Mouse (Mus musculus) neural tube, embryonic 10.5 days (tissue): ENCODE measurements around the gene Mpo.

Experiments
- DNase-seq: peaks from one replicate; pipeline ENCODE4 v3.0.0-alpha.2; 2017; ENCODE audit warnings: low spot score; ENCODE audit errors: extremely low spot score

Gene Mpo

DNA sequence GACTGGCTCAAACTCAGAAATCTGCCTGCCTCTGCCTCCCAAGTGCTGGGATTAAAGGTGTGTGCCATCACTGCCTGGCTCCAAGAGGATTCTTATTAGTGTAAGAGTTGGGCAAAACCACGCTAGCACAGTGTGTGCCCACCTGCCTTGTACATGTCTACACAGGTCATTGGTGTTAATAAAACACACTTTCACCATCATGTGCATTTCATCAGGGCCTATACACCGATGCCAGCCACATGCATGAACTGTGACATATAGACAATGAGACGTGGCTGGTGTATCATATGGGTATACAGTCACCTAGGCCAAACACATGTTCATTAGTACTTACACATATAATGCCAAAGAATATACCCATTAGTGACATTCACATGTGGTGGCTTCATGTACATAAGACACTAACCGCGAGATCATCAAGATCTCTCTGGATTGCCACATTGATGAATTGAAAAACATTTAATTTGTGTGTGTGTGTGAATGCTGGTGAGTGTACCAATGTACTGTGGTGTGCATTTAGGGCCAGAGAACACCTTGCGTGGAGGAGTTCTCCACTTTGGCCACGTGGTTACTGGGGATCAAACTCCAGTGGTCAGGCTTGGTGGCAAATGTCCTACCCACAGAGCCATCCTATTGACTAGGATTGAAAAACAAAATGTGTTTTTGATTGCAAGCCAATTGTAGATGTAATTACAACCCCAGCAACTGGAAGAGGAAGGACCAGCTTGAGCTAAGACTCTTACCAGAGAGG is 35.0 kb upstream of the Mpo start:
- DNase-seq: no peak

DNA sequence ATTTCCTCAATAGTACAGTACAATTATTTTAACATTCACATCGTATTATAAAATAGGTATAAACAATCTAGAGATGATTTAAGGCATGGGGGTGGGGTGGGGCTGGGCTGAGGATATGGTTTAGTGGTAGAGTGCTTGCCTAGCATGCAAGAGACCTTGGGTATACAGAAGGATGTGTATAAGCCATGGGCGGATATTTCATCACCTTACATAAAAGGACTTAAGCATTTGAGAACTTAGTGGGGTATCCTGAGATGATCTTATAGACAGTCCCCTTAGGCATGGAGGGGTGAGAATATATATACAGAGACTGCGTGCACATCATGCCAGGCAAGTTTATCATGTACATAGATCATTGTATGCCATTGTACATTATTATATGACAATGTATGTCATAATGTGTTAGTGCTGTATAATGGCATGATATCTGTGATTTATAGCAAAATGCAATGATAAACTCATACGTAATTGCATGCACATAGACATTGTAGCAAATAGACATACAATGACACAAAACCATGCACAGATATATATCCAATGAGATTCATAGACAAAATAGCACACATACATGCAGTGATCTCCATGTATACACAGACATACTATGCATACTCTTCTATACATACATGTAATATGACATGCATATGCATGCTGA is 34.3 kb upstream of the Mpo start:
- DNase-seq: no peak

DNA sequence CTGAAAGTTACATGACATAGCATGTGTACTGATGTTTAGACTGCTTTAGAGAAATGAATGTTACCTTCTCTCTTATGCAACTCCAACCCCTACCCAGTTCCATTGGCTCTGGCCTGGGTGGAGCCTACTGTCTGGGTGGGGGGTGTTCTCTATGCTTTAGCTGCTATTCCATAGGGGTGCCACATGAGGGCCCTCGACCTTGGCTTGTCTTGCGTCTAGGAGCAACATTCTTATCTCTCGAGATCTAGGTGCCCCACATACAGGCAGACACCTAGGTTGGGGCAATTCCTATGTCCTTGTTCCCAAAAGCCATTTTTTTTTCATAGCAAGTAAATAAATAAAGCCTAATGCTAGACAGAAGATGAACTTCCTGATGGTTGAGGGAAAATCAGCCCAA is 33.8 kb upstream of the Mpo start:
- no peak for DNase-seq

DNA sequence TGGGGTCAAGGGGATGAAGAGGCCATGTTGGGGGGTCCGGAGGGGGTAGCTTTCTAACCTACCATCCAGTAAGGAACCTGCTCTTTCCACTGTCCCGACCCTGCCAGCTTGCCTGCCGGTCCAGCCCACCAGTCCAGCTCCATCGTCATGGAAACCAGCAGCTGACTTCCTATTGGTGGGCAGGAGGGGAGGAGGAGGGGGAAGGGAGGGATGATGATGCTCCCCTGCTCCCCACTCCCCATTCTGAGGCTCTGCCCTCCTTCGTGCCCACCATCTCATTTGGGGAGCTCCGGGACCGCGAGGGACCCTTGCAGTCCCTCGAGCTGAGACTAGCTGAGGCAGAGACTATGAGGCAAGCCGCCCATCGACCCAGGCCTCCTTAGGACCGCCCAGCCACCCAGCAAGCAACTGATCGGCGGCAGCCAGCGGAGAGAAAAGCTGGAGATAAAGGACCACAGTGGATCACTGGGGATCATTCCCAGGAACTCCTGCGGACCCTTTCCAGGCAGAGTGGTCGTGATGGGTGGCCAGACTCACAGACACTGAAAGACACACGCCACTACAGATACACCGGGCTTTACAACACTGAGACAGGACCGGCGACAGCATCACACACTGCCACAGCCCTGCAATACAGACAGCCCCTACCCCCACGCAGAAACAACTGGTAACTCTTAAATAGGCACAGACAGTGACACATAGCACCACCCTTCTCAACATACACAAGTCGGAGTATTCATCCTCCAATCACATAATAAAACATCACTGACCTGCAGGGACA is 32.9 kb upstream of the Mpo start, which contains the start of gene Tspoap1:
Gene Tspoap1, plus strand, starts transcription at position 241 of the 781 bp plus-strand sequence.
- DNase-seq: peak; percentile 53

DNA sequence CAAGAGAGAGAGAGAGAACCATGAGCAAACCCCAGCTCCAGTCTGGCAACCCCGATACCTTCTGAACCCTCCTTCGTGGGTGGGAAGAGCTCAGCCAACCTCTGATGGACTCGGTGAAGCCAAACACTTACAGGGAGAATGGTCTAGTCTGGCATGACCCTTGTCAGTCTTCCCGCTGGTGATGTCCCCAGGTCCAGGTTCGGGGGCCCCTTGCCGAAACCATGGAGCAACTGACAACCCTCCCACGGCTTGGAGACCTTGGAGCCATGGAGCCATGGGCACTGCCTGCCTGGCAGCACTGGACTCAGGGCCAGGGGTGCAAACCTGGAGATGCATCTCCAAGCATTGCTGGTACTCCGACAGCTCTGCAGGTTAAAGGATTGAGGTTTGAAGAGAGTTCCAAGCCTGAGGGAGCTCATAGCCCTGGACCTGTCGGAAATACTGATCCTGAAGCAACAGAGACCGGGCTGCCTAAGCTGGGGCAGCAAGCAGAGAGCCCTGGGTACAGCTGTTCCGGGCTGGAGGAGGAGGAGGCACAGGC is 32.1 kb upstream of the Mpo start:
- no peak for DNase-seq

DNA sequence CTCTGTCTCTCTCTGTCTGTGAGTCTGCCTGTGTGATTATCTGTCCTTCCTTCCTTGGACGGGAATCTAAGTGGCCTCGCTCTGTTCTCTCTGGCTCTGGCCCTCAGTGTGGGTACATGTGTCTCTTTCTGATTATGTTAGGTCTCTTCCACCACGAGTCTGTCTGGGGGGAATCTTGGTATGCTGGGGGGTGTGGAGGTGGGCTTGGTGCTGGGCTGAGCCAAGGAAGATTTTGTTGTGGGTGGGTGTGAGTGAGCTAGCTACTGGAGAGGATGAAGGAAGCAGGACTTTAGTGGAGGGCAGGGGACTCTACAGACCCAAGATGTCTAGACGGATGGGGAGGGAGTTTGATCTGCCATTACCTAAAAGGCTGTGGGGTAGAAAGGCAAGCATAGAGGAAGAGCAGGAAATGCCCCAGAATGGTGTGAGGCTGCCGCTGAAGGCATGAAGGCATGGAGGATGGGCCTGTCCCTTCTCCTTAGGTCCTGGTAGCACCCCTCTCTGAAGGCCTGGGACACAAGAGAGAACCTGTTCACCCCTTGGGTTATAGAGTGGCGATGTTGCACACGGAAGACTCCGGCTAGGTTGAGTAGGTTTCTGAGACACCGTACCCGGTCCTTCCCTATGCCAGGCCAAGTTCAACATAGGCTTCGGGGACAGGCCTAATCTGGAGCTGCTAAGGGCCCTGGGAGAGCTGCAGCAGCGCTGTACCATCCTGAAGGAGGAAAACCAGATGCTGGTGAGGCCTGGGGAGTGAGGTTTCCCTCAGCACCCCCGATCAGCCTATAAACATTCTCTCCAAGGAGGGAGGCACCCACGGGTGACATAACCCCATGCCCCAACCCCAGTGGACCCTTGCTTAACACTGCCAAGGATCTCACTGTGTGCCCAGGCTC is 31.3 kb upstream of the Mpo start:
- DNase-seq: no peak

DNA sequence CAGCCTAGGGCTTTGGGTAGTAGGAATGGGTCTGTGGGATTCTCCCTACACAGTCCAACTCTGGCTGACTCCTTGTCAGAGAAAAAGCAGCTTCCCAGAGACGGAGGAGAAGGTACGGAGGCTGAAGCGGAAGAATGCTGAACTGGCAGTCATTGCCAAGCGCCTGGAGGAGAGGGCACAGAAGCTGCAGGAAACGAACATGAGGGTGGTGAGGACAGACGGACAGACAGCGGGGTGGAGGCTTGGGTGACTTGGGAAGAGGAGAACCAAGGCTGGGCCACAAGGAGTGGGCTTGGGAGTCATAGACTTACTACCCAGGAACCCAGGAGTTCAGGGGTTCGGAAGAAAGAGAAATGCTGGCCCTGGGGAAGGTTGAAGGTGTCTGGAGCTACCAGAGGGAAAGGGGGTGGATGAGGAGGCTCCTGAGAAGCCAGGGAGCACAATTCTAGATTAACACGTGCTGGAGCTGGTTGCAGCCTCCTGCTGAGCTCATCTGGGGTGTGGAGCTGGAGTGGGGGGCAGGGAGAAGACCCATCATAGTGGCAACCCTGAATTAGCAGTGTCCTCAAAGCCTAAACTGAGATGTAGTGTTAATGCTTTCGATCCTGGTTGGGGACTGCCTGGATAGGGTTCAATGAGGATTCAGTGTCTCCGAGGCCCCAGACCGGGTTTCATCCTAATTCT is 30.5 kb upstream of the Mpo start:
- DNase-seq: no peak

DNA sequence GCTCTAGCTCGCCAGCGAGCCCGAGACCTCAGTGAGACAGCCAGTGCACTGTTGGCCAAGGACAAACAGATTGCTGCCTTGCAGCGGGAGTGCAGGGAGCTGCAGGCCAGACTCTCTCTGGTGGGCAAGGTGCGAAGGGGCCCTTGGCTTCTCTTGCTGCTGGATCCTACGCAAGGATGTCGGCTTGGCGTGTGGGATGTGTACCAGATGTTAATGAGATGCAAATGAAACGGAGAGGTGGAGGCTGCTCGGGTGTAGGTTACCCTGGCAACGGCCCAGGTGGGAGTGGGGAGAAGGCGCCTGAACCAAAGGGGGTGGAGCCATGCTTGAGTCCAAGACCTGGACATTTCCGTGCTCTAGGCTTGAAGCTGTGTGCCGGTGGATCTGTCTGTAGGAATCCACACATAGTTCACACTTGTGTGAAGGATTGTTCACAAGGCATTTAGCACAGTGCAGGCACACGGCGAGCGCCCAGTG is 29.8 kb upstream of the Mpo start:
- peak; percentile 56 for DNase-seq

DNA sequence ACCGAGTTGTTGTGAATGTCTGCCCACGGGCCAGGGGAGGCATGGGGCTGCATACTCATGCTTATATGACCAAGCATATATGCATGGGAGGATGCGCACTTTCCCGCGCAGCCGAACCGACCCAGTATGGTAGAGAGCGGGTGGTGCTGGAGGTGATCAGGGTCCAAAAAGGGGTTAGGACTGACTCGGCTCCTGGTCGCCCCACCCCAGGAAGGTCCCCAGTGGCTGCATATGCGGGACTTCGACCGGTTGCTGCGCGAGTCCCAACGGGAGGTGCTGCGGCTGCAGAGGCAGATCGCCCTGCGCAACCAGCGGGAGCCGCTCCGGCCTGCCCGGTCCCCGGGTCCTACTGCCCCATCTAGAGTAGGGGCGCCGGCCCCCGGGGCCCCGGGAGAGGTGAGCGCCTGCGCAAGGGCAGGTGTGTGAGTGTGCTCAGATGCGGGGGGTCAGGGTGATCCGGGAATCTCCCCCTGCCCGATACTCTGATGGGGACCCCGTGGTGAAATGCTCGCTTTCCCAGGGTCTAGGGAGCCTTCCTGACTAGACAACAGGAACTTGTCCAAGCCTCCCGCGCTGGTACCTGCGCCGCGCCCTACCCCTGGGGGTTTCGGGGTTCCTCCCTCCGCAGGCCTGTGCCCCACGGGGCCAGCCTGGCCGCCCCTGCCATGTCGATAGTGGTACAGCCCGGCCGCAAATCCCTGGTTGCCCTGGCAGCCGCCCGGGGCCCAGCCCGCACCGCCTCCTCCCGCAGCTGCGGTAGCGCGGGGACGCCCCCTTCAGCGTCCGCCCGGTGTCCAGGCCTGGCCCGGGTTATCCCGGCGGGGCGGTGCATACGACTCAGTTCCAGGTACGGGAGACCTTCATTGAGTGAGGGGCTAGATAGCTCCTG is 29.1 kb upstream of the Mpo start:
- peak; percentile 52 for DNase-seq

DNA sequence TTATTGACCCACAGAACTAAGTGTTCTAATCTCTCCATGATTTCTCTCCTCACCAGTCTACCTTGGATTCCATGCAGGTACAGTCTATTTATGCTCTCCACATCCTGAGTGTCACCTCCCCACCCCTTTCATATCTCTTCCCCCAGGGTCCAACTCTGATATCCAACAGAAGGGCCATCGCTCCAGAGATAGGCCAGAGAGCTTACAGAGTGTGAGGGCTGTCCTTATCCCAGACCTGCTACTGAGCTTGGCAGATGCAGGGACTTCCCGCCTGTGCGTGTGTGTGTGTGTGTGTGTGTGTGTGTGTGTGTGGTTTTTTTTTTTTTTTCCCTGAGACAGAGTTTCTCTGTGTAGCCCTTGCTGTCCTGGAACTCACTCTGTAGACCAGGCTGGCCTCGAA is 24.6 kb upstream of the Mpo start:
- DNase-seq: no peak

DNA sequence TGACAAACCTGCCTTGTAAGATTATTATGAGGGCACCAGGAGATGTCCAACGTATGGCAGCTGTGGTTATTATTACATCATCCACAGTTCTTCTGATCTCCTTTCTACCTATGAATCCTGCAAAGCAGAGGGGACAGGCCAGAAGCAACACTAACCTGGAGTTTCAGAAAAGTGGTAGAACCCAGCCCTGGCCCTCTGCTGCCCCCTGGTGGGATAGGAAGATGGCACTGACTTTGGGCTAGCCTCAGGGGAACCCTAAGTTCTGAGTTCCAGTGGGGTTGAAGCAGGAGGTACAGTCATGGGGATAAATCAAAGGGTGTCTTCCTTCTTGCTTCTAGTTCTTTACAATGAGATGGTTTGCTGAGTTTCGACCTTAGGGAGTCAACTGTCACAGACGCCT is 22.4 kb upstream of the Mpo start:
- peak; percentile 65 for DNase-seq

DNA sequence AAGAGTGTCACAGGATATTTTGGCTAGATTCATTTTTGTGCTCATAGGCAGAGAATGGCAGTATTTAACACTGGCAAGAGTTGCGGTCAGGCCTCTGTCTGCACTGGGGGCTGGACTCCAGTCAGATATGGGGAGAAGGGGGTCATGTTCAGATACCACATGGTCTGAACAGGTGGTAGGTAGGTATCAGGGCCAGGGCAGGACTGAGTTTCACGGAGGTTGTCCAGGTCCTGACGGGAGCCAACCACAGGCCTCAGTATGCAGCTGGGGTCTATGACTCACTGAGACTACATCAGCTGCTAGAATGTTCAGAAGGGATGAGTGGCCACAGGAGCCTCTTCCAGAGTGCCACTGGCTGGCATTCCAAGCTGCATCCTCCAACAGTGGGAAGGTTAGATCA is 21.0 kb upstream of the Mpo start:
- no peak for DNase-seq

DNA sequence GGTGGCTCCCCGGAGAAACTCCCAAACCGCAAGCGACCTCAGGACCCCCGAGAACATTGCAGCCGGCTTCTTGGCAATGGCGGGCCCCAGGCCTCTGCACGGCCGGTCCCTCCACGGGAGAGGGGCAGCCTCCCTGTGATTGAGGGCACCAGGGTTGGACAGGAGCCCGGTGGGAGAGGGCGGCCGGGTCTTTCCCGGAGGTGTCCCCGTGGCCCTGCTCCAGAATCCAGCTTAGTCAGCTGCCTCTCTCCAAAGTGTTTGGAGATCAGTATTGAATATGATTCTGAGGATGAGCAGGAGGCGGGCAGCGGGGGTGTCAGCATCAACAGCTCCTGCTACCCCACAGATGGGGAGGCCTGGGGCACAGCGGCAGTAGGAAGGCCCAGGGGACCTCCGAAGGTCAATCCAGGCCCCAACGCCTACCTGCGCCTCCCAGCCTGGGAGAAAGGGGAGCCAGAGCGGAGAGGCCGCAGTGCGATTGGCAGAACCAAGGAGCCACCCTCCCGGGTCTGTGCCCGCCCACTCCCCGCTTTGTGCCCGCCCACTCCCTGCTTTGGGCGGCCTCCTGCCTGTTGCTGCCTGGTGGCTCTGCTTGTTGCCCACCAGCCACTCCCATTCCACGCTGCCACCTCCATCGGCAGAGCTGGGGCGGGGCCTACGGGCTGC is 15.1 kb upstream of the Mpo start:
- DNase-seq: peak; percentile 72

DNA sequence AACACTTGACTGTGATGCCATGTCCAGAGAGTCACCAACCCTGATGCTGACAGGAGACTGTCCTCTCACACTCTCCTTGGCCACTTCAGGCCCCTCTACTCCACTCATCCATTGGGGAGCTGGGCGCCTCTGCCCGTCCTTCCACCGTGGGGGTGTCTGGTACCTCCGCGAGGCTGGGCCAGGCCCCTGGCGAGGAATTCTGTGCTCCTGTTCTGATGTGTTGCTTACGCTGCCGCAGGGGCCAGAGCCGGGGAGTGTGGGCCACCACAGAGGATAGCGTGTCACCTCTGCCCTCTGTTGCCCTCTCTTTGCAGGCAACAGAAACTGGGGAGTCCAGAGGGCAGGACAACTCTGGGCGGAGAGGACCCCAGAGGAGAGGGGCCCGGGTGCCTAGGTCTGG is 14.5 kb upstream of the Mpo start:
- DNase-seq: no peak

DNA sequence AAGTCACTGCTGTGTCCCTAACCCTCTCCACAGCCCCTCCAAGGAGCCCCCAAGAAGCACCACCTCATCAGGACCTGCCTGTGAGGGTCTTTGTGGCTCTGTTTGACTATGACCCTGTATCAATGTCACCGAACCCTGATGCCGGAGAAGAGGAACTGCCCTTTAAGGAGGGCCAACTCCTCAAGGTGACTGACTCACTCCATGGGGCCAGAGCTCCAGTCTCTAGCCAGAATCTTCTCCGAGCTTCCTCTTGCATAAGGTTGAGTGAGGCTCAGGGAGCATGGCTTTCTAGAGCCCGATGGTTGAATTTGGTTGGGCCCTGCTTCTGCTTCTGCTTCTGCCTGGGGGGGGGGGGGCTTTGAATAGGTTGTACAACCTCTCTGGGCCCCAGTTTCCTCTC is 14.0 kb upstream of the Mpo start:
- no peak for DNase-seq

DNA sequence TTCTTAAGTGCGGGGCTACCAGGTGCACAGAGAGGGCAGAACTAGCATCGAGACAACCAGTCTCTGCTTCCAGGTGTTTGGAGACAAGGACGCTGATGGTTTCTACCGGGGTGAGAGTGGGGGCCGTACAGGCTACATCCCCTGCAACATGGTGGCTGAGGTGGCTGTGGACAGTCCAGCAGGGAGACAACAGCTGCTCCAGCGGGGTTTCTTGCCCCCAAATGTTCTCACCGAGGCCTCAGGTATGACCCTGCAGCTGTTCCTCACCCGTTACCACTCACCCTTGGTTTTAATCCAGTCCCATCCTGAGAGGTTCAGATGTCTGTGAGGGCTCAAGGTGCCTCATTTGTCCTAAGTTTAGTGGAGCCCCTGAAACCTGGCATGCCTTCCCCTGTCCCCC is 13.3 kb upstream of the Mpo start:
- DNase-seq: no peak

DNA sequence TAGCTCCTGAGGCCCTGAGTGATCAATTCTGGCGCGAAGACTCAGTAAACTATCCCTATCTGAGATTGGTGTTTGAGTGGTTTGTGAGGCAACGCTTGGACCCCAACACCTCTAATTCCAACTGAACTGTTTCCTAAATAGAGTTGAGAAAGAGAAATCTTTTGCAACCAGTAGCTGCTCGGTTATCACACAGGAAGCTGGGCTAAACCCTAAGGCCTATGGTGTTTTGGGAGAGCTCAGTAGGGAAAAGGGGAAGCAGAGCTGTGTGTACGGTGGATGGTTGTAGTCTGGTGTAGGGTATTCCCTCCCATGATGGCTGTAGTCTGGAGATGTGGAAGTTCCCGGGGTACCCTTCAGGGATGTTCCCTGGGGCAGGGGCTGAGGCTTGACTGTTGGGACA is 3.3 kb upstream of the Mpo start:
- DNase-seq: no peak

DNA sequence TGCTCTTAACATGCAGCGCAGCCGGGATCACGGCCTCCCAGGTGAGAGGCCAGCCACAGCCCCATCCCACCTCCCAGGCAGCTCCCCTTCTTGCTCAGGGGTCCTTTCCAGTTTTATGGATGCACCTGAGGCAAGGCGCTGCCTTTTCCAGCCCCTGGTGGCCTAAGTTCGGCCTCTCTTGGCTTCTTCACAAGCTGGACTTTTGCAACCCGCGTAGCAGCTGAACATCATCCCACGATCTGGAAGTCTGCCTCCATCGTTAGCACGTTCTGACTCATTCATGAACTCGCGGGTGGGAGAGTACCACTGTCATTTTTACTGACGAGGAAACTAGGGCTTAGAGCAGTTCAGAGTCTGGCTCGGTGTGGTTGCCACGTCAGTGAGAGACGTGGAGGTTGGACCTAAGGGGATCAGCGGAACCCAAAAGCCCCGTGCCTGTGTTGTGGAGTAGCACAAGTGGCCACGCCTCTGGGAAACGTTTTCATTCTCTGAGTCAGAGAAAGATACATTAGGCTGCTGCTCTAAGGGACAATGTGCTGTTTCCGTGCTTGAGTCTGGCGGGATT is 8.4 kb downstream of the Mpo start:
- no peak for DNase-seq
